Mouse (Mus musculus): ENCODE data around the gene Smpd3. TPM values are rescaled to one million over a fixed set of nuclear protein-coding genes. Genes with fewer than 3 reads are reported as not detected.
A peak's percentile ranks its signal among the peaks of the same experiment; 100 is the strongest.

Smpd3 gene
- polyA plus RNA-seq, 1 experiment from 2014 or later: 46.7 TPM

DNA sequence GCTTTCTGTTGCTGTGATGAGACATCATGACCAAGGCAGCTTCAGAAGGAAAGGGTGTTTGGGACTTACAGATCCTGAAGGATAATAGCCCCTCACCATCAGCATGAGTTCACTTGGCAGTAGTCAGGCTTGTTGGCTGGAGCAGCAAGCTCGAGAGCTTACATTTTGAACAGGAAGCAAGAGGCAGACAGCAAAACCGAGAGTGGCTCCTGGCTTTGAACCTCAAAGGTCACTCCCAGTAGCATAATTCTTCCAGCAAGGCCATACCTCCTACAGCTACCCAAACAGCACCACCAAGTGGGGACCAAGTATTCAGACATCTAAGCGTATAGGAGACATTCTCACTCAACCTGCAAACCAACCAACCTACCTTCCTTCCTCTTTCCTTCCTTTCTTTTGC is 105.0 kb downstream of the Smpd3 start:
- H3K4me2 ChIP-seq (replicated peaks): no peak overlapping the region
- H3K4me1 ChIP-seq (replicated peaks; ENCODE audit: control insufficient read depth, insufficient read depth, low read length): no peaks in the 10 kb centered on the region
- H3K27me3 ChIP-seq (ENCODE audit: control insufficient read depth, insufficient read depth, low read length): no peaks in the 10 kb centered on the region
- H3K9ac ChIP-seq: no peak overlapping the region
- H3K36me3 ChIP-seq (replicated peaks; ENCODE audit: control insufficient read depth, insufficient read depth): peaks cover 74% of the 10 kb centered on the region
- DNase-seq (ENCODE audit: low spot score) (no peak), ATAC-seq (ENCODE audit: low FRiP score) (no peak)
- H3K27ac ChIP-seq: no peak overlapping the region
- no peaks in the 10 kb centered on the region for H3K9me3 ChIP-seq (ENCODE audit: control insufficient read depth, low read length)
- no peak overlapping the region for H3K4me3 ChIP-seq (replicated peaks; ENCODE audit: low read length)
- WGBS: 86% methylated on average over 3 of the region's 3 CpGs

GRCm38 (mm10) chr8:106231536-106231935 is 106.3 kb downstream of the Smpd3 start:
- Histone ChIP-seq H3K4me1 (replicated peaks; ENCODE audit: control insufficient read depth, insufficient read depth, low read length) (no peaks in the 10 kb centered on the region), H3K4me2 (replicated peaks) (no peak overlapping the region), H3K4me3 (replicated peaks; ENCODE audit: low read length) (no peak overlapping the region), H3K9me3 (ENCODE audit: control insufficient read depth, low read length) (no peaks in the 10 kb centered on the region), H3K27ac (no peak overlapping the region), H3K9ac (no peak overlapping the region), H3K36me3 (replicated peaks; ENCODE audit: control insufficient read depth, insufficient read depth) (peaks cover 75% of the 10 kb centered on the region), H3K27me3 (ENCODE audit: control insufficient read depth, insufficient read depth, low read length) (no peaks in the 10 kb centered on the region)
- WGBS: 92% methylated on average over 7 of the region's 7 CpGs
- DNase-seq (ENCODE audit: low spot score) (no peak), ATAC-seq (ENCODE audit: low FRiP score) (no peak)

- no peak overlapping the region for H3K4me2 ChIP-seq (replicated peaks)
- H3K9ac ChIP-seq: no peak overlapping the region
- H3K4me1 ChIP-seq (replicated peaks; ENCODE audit: control insufficient read depth, insufficient read depth, low read length): no peaks in the 10 kb centered on the region
- peak; percentile 77 for DNase-seq (ENCODE audit: low spot score)
- no peak overlapping the region for H3K4me3 ChIP-seq (replicated peaks; ENCODE audit: low read length)
- H3K27ac ChIP-seq: no peak overlapping the region
- no peaks in the 10 kb centered on the region for H3K27me3 ChIP-seq (ENCODE audit: control insufficient read depth, insufficient read depth, low read length)
- no peak for ATAC-seq (ENCODE audit: low FRiP score)
- H3K36me3 ChIP-seq (replicated peaks; ENCODE audit: control insufficient read depth, insufficient read depth): peaks cover 84% of the 10 kb centered on the region
- 46% methylated on average over 9 of the region's 9 CpGs for WGBS
- H3K9me3 ChIP-seq (ENCODE audit: control insufficient read depth, low read length): no peaks in the 10 kb centered on the region
These were observed 111.2 kb downstream of the Smpd3 start for GRCm38 (mm10) chr8:106226589-106226988.

DNA sequence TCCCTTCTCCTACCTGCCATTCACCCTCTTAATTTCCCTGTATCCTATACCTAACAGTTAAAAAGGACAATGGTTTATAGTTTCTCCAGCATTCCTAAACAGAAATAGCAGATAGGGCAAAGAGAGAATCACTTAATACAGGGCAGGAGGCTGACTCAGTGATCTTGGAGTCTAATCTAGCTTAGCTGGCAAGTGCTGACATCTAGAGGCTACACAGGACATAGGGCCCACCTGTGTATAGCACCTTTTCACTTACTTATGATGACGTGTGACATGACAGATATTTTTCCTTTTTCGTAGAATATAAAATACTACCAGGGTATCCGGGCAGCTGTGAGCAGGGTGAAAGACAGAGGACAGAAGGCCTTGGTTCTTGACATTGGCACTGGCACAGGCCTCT is 118.2 kb downstream of the Smpd3 start:
- Histone ChIP-seq H3K27ac (no peak overlapping the region), H3K4me2 (replicated peaks) (no peak overlapping the region), H3K4me3 (replicated peaks; ENCODE audit: low read length) (no peak overlapping the region), H3K9ac (no peak overlapping the region), H3K36me3 (replicated peaks; ENCODE audit: control insufficient read depth, insufficient read depth) (peaks cover 96% of the 10 kb centered on the region), H3K4me1 (replicated peaks; ENCODE audit: control insufficient read depth, insufficient read depth, low read length) (no peaks in the 10 kb centered on the region), H3K9me3 (ENCODE audit: control insufficient read depth, low read length) (no peaks in the 10 kb centered on the region), H3K27me3 (ENCODE audit: control insufficient read depth, insufficient read depth, low read length) (no peaks in the 10 kb centered on the region)
- ATAC-seq (ENCODE audit: low FRiP score) (no peak), DNase-seq (ENCODE audit: low spot score) (no peak)
- 92% methylated on average over 3 of the region's 3 CpGs for WGBS

DNA sequence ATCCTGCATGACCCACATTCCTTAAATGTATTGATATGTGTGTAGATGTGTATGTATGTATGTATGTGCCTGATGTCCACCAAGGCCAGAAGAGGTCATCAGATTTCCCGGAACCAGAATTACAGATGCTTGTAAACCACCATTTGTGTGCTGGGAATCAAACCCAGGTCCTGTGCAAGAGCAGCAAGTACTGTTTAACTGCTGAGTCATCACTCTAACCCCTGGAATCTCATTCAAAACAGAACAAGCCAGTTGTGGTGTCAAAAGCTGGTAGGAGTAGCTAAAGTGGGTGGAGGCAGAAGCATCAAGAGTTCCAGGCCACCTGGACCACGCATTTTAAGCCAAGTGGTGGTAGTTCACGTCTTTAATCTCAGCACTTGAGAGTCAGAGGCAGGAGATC is 123.8 kb downstream of the Smpd3 start:
- Histone ChIP-seq H3K4me2 (replicated peaks) (no peak overlapping the region), H3K9ac (no peak overlapping the region), H3K4me3 (replicated peaks; ENCODE audit: low read length) (no peak overlapping the region), H3K27ac (no peak overlapping the region), H3K27me3 (ENCODE audit: control insufficient read depth, insufficient read depth, low read length) (no peaks in the 10 kb centered on the region), H3K4me1 (replicated peaks; ENCODE audit: control insufficient read depth, insufficient read depth, low read length) (peaks cover 14% of the 10 kb centered on the region), H3K36me3 (replicated peaks; ENCODE audit: control insufficient read depth, insufficient read depth) (peaks cover 62% of the 10 kb centered on the region), H3K9me3 (ENCODE audit: control insufficient read depth, low read length) (no peaks in the 10 kb centered on the region)
- DNase-seq (ENCODE audit: low spot score) (no peak), ATAC-seq (ENCODE audit: low FRiP score) (no peak)
- 93% methylated on average over 3 of the region's 3 CpGs for WGBS

GRCm38 (mm10) chr8:106211421-106211820 is 126.4 kb downstream of the Smpd3 start:
- H3K27ac ChIP-seq: peak overlapping the region; percentile 91
- peaks cover 14% of the 10 kb centered on the region for H3K4me1 ChIP-seq (replicated peaks; ENCODE audit: control insufficient read depth, insufficient read depth, low read length)
- peak; percentile 45 for DNase-seq (ENCODE audit: low spot score)
- H3K9ac ChIP-seq: peak overlapping the region; percentile 85
- peaks cover 62% of the 10 kb centered on the region for H3K36me3 ChIP-seq (replicated peaks; ENCODE audit: control insufficient read depth, insufficient read depth)
- no peaks in the 10 kb centered on the region for H3K27me3 ChIP-seq (ENCODE audit: control insufficient read depth, insufficient read depth, low read length)
- peak overlapping the region; percentile 72 for H3K4me3 ChIP-seq (replicated peaks; ENCODE audit: low read length)
- ATAC-seq (ENCODE audit: low FRiP score): no peak
- 7% methylated on average over 13 of the region's 13 CpGs for WGBS
- H3K4me2 ChIP-seq (replicated peaks): peak overlapping the region; percentile 51
- no peaks in the 10 kb centered on the region for H3K9me3 ChIP-seq (ENCODE audit: control insufficient read depth, low read length)

DNA sequence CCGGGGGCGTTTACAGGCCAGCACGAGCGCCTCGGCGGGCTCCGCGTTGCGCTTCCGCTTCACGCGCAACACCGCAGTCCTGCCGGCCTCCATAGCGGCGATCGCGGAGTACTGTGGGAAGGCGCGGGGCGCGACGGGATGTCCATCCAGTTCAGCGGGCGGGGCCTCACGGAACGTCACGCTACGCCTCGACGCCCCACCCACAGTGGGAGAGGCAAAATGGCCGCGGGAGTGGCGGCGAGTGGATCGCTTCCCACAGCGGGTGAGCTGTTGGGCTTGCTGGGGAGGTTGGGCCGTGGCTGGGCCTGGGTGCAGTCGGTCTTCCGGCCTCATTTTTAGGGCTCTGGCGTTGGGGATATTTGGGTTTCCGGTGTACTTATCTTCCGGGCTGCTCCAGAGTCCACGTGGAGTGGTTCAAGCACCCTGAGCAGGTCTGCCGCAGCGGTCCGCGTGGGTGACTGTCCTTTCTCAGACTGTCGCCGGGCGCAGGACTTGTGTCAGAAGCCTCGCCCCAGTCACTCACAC is 126.9 kb downstream of the Smpd3 start, which contains the start of the genes Slc7a6os and Prmt7:
Gene Slc7a6os (minus strand): TSS at position 115 of the 525 bp plus-strand sequence.
Gene Prmt7 (plus strand): TSS at position 116 of the 525 bp plus-strand sequence.
- peak within 1 kb of the TSS; percentile 85 for H3K9ac ChIP-seq
- under 1% methylated on average over 52 of the region's 52 CpGs for WGBS

DNA sequence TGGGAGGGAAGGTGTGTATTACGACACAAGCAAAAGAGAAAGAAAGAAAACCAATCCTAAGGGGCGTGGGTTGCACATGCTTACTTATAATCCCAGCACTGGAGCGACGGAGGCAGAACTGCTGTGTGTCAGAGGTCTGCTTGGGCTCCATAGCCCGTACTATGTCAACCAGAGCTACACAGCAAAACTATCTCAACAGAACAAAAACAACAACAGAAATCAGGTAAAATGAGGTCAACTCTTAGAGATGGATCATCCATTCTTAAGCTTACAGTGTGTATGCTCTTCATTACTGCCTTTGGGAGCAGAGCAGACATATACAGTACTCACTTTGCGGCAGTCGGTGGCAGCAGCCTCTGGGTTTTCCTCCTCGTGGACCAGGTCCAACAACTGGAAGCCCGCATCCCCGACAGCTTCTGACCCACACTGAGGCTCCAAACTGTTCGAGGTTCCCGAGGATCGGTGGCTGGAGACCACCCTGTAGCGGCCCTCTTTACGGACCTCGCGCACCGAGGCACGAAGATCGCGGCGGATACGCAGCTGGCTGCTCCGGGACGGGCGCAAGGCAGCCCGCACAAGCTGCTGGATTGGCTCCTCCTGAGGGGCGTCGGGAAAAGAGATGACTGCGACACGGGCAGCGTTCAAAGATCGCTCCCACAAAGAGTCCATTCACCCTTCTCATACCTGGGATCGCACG is 127.6 kb downstream of the Smpd3 start:
- WGBS: 1% methylated on average over 35 of the region's 35 CpGs

More for the DNA sequence above, 126.9 kb downstream of the Smpd3 start, which contains the start of the genes Slc7a6os and Prmt7:
- DNase-seq (ENCODE audit: low spot score) (peak; percentile 95), ATAC-seq (ENCODE audit: low FRiP score) (peak; percentile 99)
- Histone ChIP-seq H3K4me1 (replicated peaks; ENCODE audit: control insufficient read depth, insufficient read depth, low read length) (peaks cover 14% of the 10 kb centered on the region), H3K9me3 (ENCODE audit: control insufficient read depth, low read length) (no peaks in the 10 kb centered on the region), H3K27me3 (ENCODE audit: control insufficient read depth, insufficient read depth, low read length) (no peaks in the 10 kb centered on the region), H3K4me3 (replicated peaks; ENCODE audit: low read length) (peak within 1 kb of the TSS; percentile 72), H3K4me2 (replicated peaks) (peak within 1 kb of the TSS; percentile 51), H3K27ac (peak within 1 kb of the TSS; percentile 91), H3K36me3 (replicated peaks; ENCODE audit: control insufficient read depth, insufficient read depth) (peaks cover 59% of the 10 kb centered on the region)

More for the DNA sequence above, 127.6 kb downstream of the Smpd3 start:
- no peaks in the 10 kb centered on the region for H3K27me3 ChIP-seq (ENCODE audit: control insufficient read depth, insufficient read depth, low read length)
- DNase-seq (ENCODE audit: low spot score) (no peak), ATAC-seq (ENCODE audit: low FRiP score) (peak; percentile 72)
- H3K4me3 ChIP-seq (replicated peaks; ENCODE audit: low read length): peak overlapping the region; percentile 72
- no peaks in the 10 kb centered on the region for H3K9me3 ChIP-seq (ENCODE audit: control insufficient read depth, low read length)
- H3K4me1 ChIP-seq (replicated peaks; ENCODE audit: control insufficient read depth, insufficient read depth, low read length): peaks cover 14% of the 10 kb centered on the region
- peak overlapping the region; percentile 51 for H3K4me2 ChIP-seq (replicated peaks)
- H3K9ac ChIP-seq: peak overlapping the region; percentile 85
- peaks cover 59% of the 10 kb centered on the region for H3K36me3 ChIP-seq (replicated peaks; ENCODE audit: control insufficient read depth, insufficient read depth)
- H3K27ac ChIP-seq: peak overlapping the region; percentile 91

Measured in hindbrain, embryonic 14.5 days (tissue).